Mouse (Mus musculus) heart, postnatal 0 days (tissue): ENCODE data around the gene Fam229b. TPM values are rescaled to one million over a fixed set of nuclear protein-coding genes. Genes with fewer than 3 reads are reported as not detected.

ENCODE experiments used
- ATAC-seq: fragments of 200-750 bp; cut with Nextera tagmentation; 2 replicates; pipeline ENCODE4 v1.8.0; 2017; ENCODE audit warnings: low read depth, moderate number of reproducible peaks, moderate library complexity; ENCODE audit not compliant: insufficient read depth
- DNase-seq: peaks from one replicate; pipeline ENCODE4 v3.0.0-alpha.2; 2016; ENCODE audit warnings: low spot score
- H3K27ac ChIP-seq: fragments of 300-500 bp; sonication (generic); 2 replicates; pipeline ENCODE4 v1.5.1; 2014; ENCODE audit warnings: low read depth, mild to moderate bottlenecking
- H3K27me3 ChIP-seq: fragments of 300-500 bp; sonication (generic); 2 replicates; pipeline ENCODE4 v1.6.1; 2014; ENCODE audit warnings: low read length, mixed read lengths; ENCODE audit not compliant: control insufficient read depth, insufficient read depth
- H3K36me3 ChIP-seq: fragments of 300-500 bp; sonication (generic); replicated peaks from 2 replicates; pipeline ENCODE4 v1.6.1; 2014; ENCODE audit warnings: low read length, mixed read lengths; ENCODE audit not compliant: control insufficient read depth, insufficient read depth
- H3K4me1 ChIP-seq: fragments of 300-500 bp; sonication (generic); 2 replicates; pipeline ENCODE4 v1.6.1; 2014; ENCODE audit warnings: antibody characterized with exemption; ENCODE audit not compliant: control insufficient read depth, insufficient read depth
- H3K4me2 ChIP-seq: fragments of 300-500 bp; sonication (generic); 2 replicates; pipeline ENCODE4 v1.6.1; 2014; ENCODE audit warnings: low read depth, mild to moderate bottlenecking, low read length, moderate library complexity
- H3K4me3 ChIP-seq: fragments of 300-500 bp; sonication (generic); 2 replicates; pipeline ENCODE4 v1.5.1; 2014; ENCODE audit warnings: low read depth, low read length
- H3K9ac ChIP-seq: fragments of 300-500 bp; sonication (generic); replicated peaks from 2 replicates; pipeline ENCODE4 v1.6.1; 2014; ENCODE audit warnings: low read depth, low read length, mixed read lengths
- H3K9me3 ChIP-seq: fragments of 300-500 bp; sonication (generic); replicated peaks from 2 replicates; pipeline ENCODE4 v1.6.1; 2016; ENCODE audit warnings: low read length; ENCODE audit not compliant: control insufficient read depth
- CTCF ChIP-seq: IDR thresholded peaks from 2 replicates; pipeline ENCODE4 v1.5.1; 2016; ENCODE audit warnings: antibody characterized with exemption, control low read depth, low read depth
- EP300 ChIP-seq: IDR thresholded peaks from 2 replicates; pipeline ENCODE4 v1.6.1; 2016; ENCODE audit warnings: antibody characterized with exemption, low read depth
- WGBS: fragments of 180-500 bp; shearing (Covaris S2); extraction: QIAGEN DNeasy Blood & Tissue Kit; methylation state at CpG from one replicate; pipeline ENCODE4 v1.1.7; 2014; 5-methylcytosine and 5-hydroxymethylcytosine counted together
- polyA plus RNA-seq: library from polyadenylated mRNA; unstranded; fragments of >200 nt; fragmentation: Nextera tagmentation; extraction: Ambion mirVana; gene quantifications from 2 replicates; pipeline ENCODE4 v1.2.1, GENCODE M21; 2015
- total RNA-seq: library from RNA; depleted of rRNA; stranded (reverse); fragments of >200 nt; gene quantifications from 2 replicates; pipeline ENCODE4 v1.2.3, GENCODE M21; 2014; ENCODE audit warnings: low replicate concordance

Gene Fam229b
- total and polyA plus RNA-seq, 2 experiments from 2014 or later = 5.2 to 14.8 TPM

DNA sequence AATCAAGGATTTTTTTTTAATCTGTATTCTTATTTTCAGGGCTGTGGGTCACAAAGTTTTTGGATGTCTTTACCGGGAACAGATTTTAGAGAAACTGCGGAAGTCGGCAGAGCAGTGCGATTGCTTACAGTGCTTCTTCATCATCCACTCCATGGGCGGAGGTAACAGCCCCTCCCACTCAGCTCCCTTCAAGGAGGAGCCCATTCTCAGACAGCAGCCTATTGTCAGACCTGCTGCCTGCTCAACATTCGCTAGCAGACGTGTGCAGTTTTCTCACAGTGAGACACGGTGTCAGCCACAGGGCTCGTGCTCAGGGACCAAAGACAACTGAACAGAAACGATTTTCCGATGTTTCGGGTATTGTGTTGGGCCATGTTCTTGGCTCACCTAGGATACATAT, 8.5 kb upstream of the Fam229b start:
- peaks cover 61% of the 10 kb centered on the region for H3K36me3 ChIP-seq
- 89% methylated on average over 12 of the region's 12 CpGs for WGBS
- DNase-seq = no peak
- no peak for TF ChIP-seq CTCF
- ATAC-seq = no peak
- no peak overlapping the region for H3K4me3 ChIP-seq
- H3K9me3 ChIP-seq = no peaks in the 10 kb centered on the region
- H3K27ac ChIP-seq = no peak overlapping the region
- H3K9ac ChIP-seq = no peak overlapping the region
- H3K4me2 ChIP-seq = no peak overlapping the region
- no peaks in the 10 kb centered on the region for H3K4me1 ChIP-seq
- no peaks in the 10 kb centered on the region for H3K27me3 ChIP-seq

DNA sequence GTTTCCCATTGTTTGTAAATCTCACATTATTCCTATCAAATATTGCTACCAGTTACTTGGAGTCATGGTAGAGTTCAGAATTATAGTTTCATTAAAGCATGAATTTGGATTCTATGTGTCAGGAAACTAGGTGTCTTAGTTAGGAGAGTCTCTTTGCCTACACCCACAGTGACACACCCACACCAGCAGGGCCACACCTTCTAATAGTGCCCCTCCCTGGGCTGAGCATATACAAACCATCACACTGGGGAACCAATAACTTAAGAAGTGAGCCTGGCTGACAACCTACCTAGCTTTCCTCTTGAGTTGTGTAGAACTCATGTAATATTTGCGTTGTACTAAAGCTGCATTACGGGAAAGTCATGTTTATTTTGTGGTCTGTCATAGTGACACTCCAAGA, 7.7 kb upstream of the Fam229b start:
- H3K9ac ChIP-seq = no peak overlapping the region
- no peak overlapping the region for H3K4me2 ChIP-seq
- H3K4me1 ChIP-seq = no peaks in the 10 kb centered on the region
- 97% methylated on average over 2 of the region's 2 CpGs for WGBS
- no peaks in the 10 kb centered on the region for H3K27me3 ChIP-seq
- H3K36me3 ChIP-seq = peaks cover 60% of the 10 kb centered on the region
- ATAC-seq = no peak
- H3K9me3 ChIP-seq = no peaks in the 10 kb centered on the region
- DNase-seq = no peak
- TF ChIP-seq EP300 = no peak
- TF ChIP-seq CTCF = no peak
- no peak overlapping the region for H3K27ac ChIP-seq
- H3K4me3 ChIP-seq = no peak overlapping the region

DNA sequence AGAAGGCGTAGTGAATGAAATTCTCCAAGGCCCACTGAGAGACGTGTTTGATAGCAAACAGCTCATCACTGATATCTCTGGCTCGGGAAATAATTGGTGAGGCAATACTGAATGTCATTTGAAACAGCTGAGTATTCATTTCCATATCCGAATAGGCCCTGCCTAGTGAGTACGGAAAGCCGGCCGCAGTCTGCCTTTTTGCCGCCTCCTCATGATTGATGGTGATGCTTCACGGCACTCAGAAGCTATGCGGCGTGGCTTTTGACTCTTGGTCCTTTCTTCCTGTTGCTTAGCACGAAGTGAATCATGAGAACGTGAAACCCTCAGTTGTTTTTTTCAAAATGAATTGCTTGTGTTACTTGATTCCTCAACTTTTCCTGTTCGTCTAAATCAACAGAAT, 7.1 kb upstream of the Fam229b start:
- Histone ChIP-seq H3K4me3 (no peak overlapping the region), H3K4me2 (no peak overlapping the region), H3K27ac (no peak overlapping the region), H3K9ac (no peak overlapping the region), H3K9me3 (no peaks in the 10 kb centered on the region), H3K36me3 (peaks cover 55% of the 10 kb centered on the region), H3K4me1 (no peaks in the 10 kb centered on the region), H3K27me3 (no peaks in the 10 kb centered on the region)
- TF ChIP-seq EP300 (no peak), CTCF (no peak)
- WGBS = 89% methylated on average over 14 of the region's 14 CpGs
- ATAC-seq (no peak), DNase-seq (no peak)

DNA sequence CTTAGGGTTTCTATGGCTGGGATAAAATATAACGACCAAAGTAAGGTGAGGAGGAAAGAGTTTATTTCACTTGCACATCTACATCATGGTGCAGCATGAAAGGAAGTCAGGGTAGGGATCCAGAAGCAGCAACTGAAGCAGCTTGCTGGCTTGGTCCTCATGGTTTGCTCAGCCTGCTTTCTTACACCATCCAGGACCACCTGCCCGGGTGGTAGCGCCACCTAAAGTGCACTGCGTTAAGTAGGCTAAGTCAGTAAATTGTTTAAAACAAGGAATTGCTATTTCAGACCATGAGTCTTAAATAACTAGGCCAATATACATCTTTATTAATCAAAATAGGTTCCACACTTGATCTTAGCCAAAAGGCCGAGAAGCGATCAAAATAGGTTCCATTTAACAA, 5.0 kb upstream of the Fam229b start:
- H3K27me3 ChIP-seq = no peaks in the 10 kb centered on the region
- no peak for TF ChIP-seq CTCF
- TF ChIP-seq EP300 = no peak
- no peaks in the 10 kb centered on the region for H3K9me3 ChIP-seq
- H3K4me2 ChIP-seq = no peak overlapping the region
- WGBS = 85% methylated on average over 6 of the region's 6 CpGs
- H3K9ac ChIP-seq = no peak overlapping the region
- H3K36me3 ChIP-seq = peaks cover 41% of the 10 kb centered on the region
- DNase-seq (no peak), ATAC-seq (no peak)
- no peak overlapping the region for H3K4me3 ChIP-seq
- H3K27ac ChIP-seq = no peak overlapping the region; the same call in 1 of the 2 replicates
- H3K4me1 ChIP-seq = no peaks in the 10 kb centered on the region

DNA sequence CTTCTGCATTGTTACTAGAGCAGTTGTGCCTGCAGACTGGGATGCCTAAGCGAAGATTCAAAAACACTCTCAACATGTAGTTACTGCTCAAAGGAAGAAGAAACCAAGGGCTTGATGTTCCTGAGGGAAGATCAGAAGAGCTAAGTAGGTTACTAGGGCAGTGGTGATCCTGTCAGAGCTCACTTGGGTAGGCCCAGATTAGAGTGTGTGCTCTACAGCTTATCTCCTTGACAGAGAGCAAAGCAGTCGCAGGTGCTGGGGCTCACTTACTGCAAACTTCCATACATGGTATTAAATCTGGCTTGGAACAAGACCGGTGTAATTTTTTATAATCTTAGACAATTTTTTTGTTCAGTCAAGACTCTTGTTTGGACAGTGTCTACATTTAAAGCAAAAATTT, 4.1 kb upstream of the Fam229b start:
- 61% methylated on average over 3 of the region's 3 CpGs for WGBS
- no peak overlapping the region for H3K9ac ChIP-seq
- no peak for TF ChIP-seq EP300
- no peak for TF ChIP-seq CTCF
- peaks cover 34% of the 10 kb centered on the region for H3K36me3 ChIP-seq
- no peak for ATAC-seq
- DNase-seq = no peak
- no peaks in the 10 kb centered on the region for H3K4me1 ChIP-seq
- no peak overlapping the region; the same call in 1 of the 2 replicates for H3K4me2 ChIP-seq
- no peaks in the 10 kb centered on the region for H3K9me3 ChIP-seq
- H3K27ac ChIP-seq = peak overlapping the region; percentile 57; the same call in 1 of the 2 replicates
- H3K27me3 ChIP-seq = no peaks in the 10 kb centered on the region
- no peak overlapping the region for H3K4me3 ChIP-seq

DNA sequence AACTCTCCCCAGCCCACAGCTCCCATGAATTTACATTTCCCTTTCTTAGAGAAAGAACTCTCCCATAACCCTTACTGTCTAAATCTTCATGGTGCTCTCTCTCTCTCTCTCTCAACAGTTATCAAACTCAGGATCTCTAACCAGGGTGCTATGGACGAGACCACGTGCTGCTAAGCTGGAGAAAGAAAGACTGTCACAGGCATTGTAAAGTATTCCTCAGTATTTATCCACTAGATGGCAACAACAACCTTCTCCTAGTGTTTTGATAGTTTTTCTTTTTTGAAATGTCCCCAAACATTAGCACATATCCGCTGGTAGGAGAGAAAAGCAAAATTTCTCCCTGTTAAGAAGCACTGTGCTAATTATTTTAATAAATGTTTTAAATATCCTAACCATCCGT, 12.3 kb downstream of the Fam229b start:
- H3K27ac ChIP-seq = no peak overlapping the region
- H3K36me3 ChIP-seq = no peaks in the 10 kb centered on the region
- ATAC-seq (no peak), DNase-seq (no peak)
- TF ChIP-seq EP300 (no peak), CTCF (peak; percentile 46)
- H3K4me3 ChIP-seq = no peak overlapping the region
- 25% methylated on average over 4 of the region's 4 CpGs for WGBS
- H3K27me3 ChIP-seq = no peaks in the 10 kb centered on the region
- no peaks in the 10 kb centered on the region for H3K4me1 ChIP-seq
- no peak overlapping the region for H3K4me2 ChIP-seq
- H3K9ac ChIP-seq = no peak overlapping the region
- H3K9me3 ChIP-seq = no peaks in the 10 kb centered on the region
